Mouse (Mus musculus): Measurements from ENCODE around the gene 1700042G07Rik. TPM values are rescaled to one million over a fixed set of nuclear protein-coding genes. Genes with fewer than 3 reads are reported as not detected.

Gene 1700042G07Rik
- not detected in 2 replicates for polyA plus RNA-seq (2011; ENCODE audit: insufficient read length, low read depth, missing spikeins)

DNA sequence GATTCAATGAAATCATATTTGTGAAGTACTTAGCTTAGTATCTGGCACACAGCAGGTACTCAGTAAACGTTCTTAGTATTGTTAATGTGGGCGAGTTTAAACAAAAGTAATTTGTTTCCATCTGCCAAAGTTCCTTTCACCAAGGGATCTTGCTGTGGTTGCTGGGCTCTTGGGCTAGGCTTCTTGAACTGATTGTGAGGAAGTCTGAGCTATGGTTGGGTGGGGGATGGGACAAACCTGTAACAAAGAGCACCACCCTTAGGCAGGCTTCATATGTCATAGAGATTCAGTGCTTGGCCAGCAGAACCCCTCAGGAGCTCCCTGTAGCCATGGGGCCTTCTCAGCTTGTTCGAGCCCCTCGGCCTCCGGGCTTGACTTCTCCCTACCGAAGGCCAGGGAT is at the start of gene 1700042G07Rik, which contains the start of gene Gm49337:
Gene 1700042G07Rik (plus strand): TSS at position 301 of the 400 bp plus-strand sequence.
Gene Gm49337 (plus strand): TSS at position 313 of the 400 bp plus-strand sequence.
- Histone ChIP-seq H3K4me3 (ENCODE audit: insufficient read depth, low read length) (no peak within 1 kb of the TSS), H3K27ac (ENCODE audit: insufficient read depth, low read length) (no peak within 1 kb of the TSS), H3K4me1 (ENCODE audit: control insufficient read depth, insufficient read depth, low read length) (peaks cover 15% of the 10 kb centered on the region)
- no peak for TF ChIP-seq CTCF (IDR thresholded peaks at IDR 0.05; ENCODE audit: borderline replicate concordance, insufficient read depth, low read length)
- no peak for TF ChIP-seq POLR2A (IDR thresholded peaks at IDR 0.05; ENCODE audit: low read depth, low read length)

DNA sequence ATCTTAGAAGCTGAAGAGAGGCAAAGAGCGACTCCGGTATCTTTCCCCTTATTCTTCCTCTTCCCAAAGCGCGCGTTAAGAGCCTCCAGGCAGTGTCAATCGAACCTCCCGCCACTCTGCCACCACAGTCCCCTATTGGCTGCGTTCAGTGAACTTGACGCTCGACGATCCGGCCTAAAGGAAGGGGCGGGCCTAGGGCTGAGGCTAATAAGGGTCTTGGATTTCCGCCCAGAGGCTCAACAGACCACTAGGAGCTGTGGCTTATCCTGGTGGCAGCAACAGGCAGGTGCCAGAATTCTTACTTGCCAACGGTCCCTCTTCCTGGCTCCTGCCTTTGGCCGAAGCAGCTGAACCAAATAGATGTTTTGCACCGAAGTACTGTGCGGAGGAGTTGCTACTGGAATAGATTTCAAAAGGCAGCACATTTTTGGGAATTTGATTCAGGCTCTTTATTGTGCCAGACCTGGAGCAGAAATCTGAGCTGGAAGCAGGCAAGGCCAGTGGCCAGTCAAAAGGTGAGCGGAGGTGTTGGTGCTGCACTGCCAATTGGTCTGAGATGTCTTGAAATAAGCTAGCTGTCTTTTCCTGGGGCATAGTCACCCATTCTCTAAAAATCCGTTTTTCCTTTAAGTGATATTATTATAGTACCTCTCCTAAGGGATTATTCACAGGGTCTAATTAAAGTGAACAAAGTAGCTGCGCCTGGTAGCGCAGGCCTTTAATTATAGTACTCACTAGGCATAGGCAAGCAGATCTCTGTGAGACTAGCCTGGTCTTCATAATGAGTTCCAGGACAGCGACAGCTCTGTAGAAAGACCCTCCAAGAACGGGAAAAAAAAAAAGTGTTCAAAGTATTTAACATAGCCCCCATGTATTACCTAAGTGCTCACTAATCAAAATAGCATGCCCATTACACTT is 49.3 kb upstream of the 1700042G07Rik start, which contains the start of the genes Rad54l and Pomgnt1:
Gene Rad54l (minus strand): TSS at position 89 of the 918 bp plus-strand sequence.
Gene Pomgnt1 (plus strand): TSS at position 239 of the 918 bp plus-strand sequence.
- no peaks in the 10 kb centered on the region for H3K4me1 ChIP-seq (ENCODE audit: control insufficient read depth, insufficient read depth, low read length)
- H3K4me3 ChIP-seq (ENCODE audit: insufficient read depth, low read length) = peak within 1 kb of the TSS; percentile 84
- TF ChIP-seq CTCF (IDR thresholded peaks at IDR 0.05; ENCODE audit: borderline replicate concordance, insufficient read depth, low read length) (no peak), POLR2A (IDR thresholded peaks at IDR 0.05; ENCODE audit: low read depth, low read length) (peak; percentile 68)
- no peak within 1 kb of the TSS for H3K27ac ChIP-seq (ENCODE audit: insufficient read depth, low read length)

DNA sequence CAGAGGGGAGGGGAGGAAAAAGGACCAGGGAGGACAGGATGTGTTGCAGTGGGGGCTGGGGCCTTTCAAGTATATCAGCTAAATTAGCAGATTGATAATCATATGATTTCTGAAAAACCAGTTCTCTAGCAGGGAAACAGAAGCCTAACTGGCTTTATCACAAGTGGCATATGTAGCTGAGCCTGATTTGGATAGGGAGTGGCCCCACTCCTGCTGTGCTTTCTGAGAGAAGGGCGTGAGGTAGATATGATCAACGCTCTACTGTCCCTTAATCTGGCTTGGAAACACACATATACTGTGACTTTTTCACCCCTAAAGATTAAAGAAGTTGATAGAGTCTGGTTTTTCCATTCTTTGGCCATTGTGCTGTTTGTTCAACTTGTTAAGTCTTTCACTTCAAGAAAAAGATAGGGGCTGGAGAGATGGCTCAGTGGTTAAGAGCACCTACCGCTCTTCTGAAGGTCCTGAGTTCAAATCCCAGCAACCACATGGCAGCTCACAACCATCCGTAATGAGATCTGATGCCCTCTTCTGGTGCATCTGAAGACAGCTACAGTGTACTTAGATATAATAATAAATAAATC is 47.3 kb upstream of the 1700042G07Rik start:
- no peak overlapping the region for H3K4me3 ChIP-seq (ENCODE audit: insufficient read depth, low read length)
- H3K27ac ChIP-seq (ENCODE audit: insufficient read depth, low read length) = no peak overlapping the region
- no peaks in the 10 kb centered on the region for H3K4me1 ChIP-seq (ENCODE audit: control insufficient read depth, insufficient read depth, low read length)
- no peak for TF ChIP-seq POLR2A (IDR thresholded peaks at IDR 0.05; ENCODE audit: low read depth, low read length)
- no peak for TF ChIP-seq CTCF (IDR thresholded peaks at IDR 0.05; ENCODE audit: borderline replicate concordance, insufficient read depth, low read length)

DNA sequence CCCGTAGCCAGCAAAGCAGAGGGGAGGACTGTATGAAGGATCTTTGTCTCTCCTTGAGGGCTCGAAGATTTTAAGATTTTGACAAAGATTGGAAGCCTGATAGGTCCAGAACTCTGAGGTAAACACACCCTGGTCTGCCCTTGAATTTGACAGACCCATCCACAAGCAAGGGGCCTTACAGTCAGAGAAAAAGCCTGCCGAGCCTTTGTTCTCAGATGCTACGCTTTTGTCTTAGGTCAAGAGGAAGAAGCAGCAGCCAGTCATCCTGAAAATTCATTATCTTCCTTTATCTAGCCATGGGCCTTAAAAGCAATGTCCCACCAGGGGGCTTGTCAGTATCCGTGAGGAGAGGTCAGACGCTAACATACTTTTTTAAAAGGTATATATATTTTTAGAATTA is 45.2 kb upstream of the 1700042G07Rik start:
- no peak overlapping the region for H3K4me3 ChIP-seq (ENCODE audit: insufficient read depth, low read length)
- TF ChIP-seq POLR2A (IDR thresholded peaks at IDR 0.05; ENCODE audit: low read depth, low read length) (no peak), CTCF (IDR thresholded peaks at IDR 0.05; ENCODE audit: borderline replicate concordance, insufficient read depth, low read length) (no peak)
- no peak overlapping the region for H3K27ac ChIP-seq (ENCODE audit: insufficient read depth, low read length)
- H3K4me1 ChIP-seq (ENCODE audit: control insufficient read depth, insufficient read depth, low read length) = no peaks in the 10 kb centered on the region

DNA sequence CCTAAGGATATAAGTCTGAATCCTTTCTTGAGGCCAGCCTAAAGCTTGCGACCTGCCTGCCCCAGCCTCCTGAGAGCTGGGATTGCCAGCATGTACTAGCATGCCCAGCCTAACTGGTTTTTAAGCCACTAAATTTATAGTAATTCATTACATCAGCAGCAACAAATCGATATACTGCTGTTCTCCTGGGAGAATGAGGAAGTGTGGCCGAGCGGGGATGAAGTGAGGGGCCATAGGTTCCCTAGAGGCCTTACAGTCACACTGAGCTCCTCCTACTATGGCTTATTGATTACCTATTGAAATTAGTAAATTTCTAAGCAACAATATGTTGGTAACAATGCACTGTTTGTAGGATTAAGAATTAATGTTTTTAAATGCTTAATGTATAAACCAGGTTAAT is 40.0 kb upstream of the 1700042G07Rik start:
- Histone ChIP-seq H3K27ac (ENCODE audit: insufficient read depth, low read length) (no peak overlapping the region), H3K4me1 (ENCODE audit: control insufficient read depth, insufficient read depth, low read length) (no peaks in the 10 kb centered on the region), H3K4me3 (ENCODE audit: insufficient read depth, low read length) (no peak overlapping the region)
- no peak for TF ChIP-seq POLR2A (IDR thresholded peaks at IDR 0.05; ENCODE audit: low read depth, low read length)
- no peak for TF ChIP-seq CTCF (IDR thresholded peaks at IDR 0.05; ENCODE audit: borderline replicate concordance, insufficient read depth, low read length)

DNA sequence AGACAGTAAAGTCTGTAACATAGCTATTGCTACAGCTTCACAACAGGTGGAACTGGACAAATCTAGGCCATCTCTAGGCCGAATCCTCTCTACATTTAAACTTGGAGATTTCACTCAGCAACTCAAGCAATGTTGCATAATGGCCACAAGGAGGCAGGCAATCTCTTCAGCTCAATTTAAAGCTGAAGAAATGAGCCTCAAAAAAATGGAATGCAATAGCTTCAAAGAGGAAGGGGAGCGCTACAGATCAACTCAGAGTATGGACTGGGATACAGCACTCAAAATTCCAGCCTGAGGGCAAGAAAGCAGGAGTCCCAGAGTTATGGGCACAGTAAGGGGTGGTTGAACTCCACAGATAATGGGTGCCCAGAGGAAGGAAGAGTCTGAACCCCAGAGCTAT is 38.2 kb upstream of the 1700042G07Rik start:
- H3K27ac ChIP-seq (ENCODE audit: insufficient read depth, low read length) = no peak overlapping the region
- H3K4me3 ChIP-seq (ENCODE audit: insufficient read depth, low read length) = no peak overlapping the region
- TF ChIP-seq POLR2A (IDR thresholded peaks at IDR 0.05; ENCODE audit: low read depth, low read length) (no peak), CTCF (IDR thresholded peaks at IDR 0.05; ENCODE audit: borderline replicate concordance, insufficient read depth, low read length) (no peak)
- H3K4me1 ChIP-seq (ENCODE audit: control insufficient read depth, insufficient read depth, low read length) = no peaks in the 10 kb centered on the region

DNA sequence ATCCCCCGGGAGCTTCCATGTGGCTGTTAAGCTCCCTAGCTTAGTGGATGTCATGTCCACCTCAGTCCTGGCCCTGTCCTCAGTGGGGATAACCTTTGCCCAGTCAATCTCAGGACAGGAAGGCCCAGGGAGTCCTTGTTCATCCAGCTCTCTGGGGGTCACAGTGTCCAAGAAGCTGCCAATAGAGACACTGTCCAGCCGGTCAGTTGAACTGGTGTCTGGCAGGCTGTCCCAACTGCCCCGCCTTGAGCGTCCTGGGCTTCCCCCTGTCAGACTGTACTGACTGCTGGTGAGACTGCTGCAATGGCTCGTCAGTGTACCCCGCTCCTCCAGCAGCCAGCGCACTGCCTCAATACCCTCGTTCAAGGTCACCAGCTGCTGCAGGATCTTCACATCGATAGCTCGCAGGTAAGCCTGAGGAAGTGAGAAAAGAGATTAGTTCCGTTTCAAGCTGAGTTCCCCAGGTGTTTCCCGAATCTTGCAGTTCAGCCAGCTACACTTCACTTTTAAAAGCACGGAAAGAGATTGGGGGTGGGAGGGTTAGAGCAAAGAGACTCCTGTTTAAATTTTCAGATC is 35.7 kb upstream of the 1700042G07Rik start:
- H3K4me3 ChIP-seq (ENCODE audit: insufficient read depth, low read length) = no peak overlapping the region
- TF ChIP-seq CTCF (IDR thresholded peaks at IDR 0.05; ENCODE audit: borderline replicate concordance, insufficient read depth, low read length) (no peak), POLR2A (IDR thresholded peaks at IDR 0.05; ENCODE audit: low read depth, low read length) (no peak)
- no peaks in the 10 kb centered on the region for H3K4me1 ChIP-seq (ENCODE audit: control insufficient read depth, insufficient read depth, low read length)
- H3K27ac ChIP-seq (ENCODE audit: insufficient read depth, low read length) = no peak overlapping the region

DNA sequence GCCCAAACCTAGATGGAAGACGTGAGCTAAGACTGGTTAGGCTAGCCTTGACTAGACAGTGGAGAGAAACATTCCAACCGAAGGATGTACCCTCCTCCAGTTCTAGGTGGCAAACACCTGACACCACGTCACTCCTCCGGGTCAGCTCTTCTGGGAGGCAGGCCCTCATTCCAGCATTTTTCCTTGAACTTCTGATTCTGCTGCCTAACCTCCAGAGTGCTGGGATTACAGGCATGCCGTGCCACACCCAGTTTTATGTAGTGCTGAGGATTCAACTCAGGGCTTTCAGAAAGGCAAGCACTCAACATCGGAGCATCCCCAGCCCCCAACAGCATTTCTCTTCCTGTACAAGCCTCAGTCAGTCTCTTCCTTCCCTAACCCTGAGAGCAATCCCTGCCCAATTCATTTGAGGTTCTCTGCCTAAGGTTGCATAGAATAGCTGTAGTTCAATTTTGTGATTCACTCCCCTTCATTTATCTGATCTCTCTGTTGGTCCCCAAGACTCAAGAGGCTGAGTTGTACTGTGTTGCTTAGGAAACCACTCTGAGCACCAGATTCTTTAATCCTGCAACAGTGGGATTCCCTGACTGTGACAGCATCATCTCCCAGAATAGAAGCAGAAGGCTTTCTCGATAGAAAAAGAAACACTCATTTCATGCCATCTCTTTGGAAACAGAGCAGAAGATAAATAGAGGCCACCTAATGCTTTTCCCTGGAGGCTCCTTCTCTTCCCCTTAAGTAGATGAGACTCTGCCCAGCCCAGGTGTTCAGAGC is 32.2 kb upstream of the 1700042G07Rik start:
- no peak overlapping the region for H3K27ac ChIP-seq (ENCODE audit: insufficient read depth, low read length)
- TF ChIP-seq CTCF (IDR thresholded peaks at IDR 0.05; ENCODE audit: borderline replicate concordance, insufficient read depth, low read length) = no peak
- TF ChIP-seq POLR2A (IDR thresholded peaks at IDR 0.05; ENCODE audit: low read depth, low read length) = no peak
- H3K4me1 ChIP-seq (ENCODE audit: control insufficient read depth, insufficient read depth, low read length) = no peaks in the 10 kb centered on the region
- H3K4me3 ChIP-seq (ENCODE audit: insufficient read depth, low read length) = no peak overlapping the region

DNA sequence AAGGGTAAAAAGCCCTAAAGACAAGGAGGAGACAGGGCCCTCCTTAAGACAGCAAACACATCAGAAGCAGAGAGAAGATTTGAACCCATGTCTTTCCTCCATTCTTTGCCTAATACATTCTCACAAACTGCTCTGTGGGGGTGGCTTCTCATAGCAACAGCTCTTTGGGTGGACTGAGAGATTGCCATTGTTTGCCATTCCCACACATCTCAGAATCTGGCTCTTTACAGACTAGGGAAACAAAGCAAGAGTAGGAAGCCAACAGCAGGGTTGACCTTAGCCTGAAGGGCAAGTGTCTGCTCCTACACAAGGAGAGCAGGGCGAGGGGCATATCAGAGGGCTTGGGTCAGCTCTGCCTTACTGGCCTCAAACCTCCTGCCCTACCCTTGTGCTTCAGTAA is 31.4 kb upstream of the 1700042G07Rik start:
- TF ChIP-seq CTCF (IDR thresholded peaks at IDR 0.05; ENCODE audit: borderline replicate concordance, insufficient read depth, low read length) (no peak), POLR2A (IDR thresholded peaks at IDR 0.05; ENCODE audit: low read depth, low read length) (no peak)
- H3K4me1 ChIP-seq (ENCODE audit: control insufficient read depth, insufficient read depth, low read length) = no peaks in the 10 kb centered on the region
- H3K4me3 ChIP-seq (ENCODE audit: insufficient read depth, low read length) = no peak overlapping the region
- no peak overlapping the region for H3K27ac ChIP-seq (ENCODE audit: insufficient read depth, low read length)
